Mouse (Mus musculus) CH12.LX (cell line): ENCODE measurements around the gene Bysl. TPM values are rescaled to one million over a fixed set of nuclear protein-coding genes. Genes with fewer than 3 reads are reported as not detected.

Experiments used
- DNase-seq: peaks from one replicate; pipeline ENCODE4 v3.0.0-alpha.2; 2013; ENCODE audit errors: extremely low read depth
- H3K27ac ChIP-seq: 2 replicates; pipeline ENCODE4 v1.5.1; 2012; ENCODE audit warnings: low read depth, mild to moderate bottlenecking, control low read depth, moderate library complexity; ENCODE audit not compliant: insufficient read depth
- H3K27me3 ChIP-seq: replicated peaks from 2 replicates; pipeline ENCODE3; 2012; ENCODE audit warnings: inconsistent platforms
- H3K36me3 ChIP-seq, 2 experiments: replicated peaks in 1 of 2; 2 replicates each; pipeline versions ENCODE3 to v1.6.1; 2012; ENCODE audit warnings: inconsistent platforms in 1 of 2, low read length in 1 of 2, mild to moderate bottlenecking in 1 of 2, mixed read lengths in 1 of 2, moderate library complexity in 1 of 2; ENCODE audit not compliant: control insufficient read depth in 1 of 2, insufficient read depth in 1 of 2
- H3K4me1 ChIP-seq, 2 experiments: 2 replicates each; pipeline ENCODE4 v1.6.1; 2012; ENCODE audit warnings: inconsistent platforms in 1 of 2, moderate library complexity in 1 of 2; ENCODE audit not compliant: insufficient read depth in 2 of 2, control insufficient read depth in 1 of 2
- H3K4me2 ChIP-seq: 2 replicates; pipeline ENCODE4 v1.6.1; 2012; ENCODE audit warnings: low read depth, mild to moderate bottlenecking, control low read depth; ENCODE audit not compliant: poor library complexity, insufficient read depth, severe bottlenecking
- H3K4me3 ChIP-seq, 3 experiments: fragments of 150-350 bp in 1 of 3; sonication (generic) in 1 of 3; replicated peaks in 1 of 3; 2 replicates each; pipeline versions ENCODE3 to v1.5.1; 2011 to 2012; ENCODE audit warnings: low read depth in 2 of 3, low read length in 2 of 3, mild to moderate bottlenecking in 2 of 3, moderate library complexity in 2 of 3, control low read depth in 1 of 3, improper control_type of control experiment in 1 of 3, inconsistent platforms in 1 of 3, mixed read lengths in 1 of 3; ENCODE audit not compliant: poor library complexity in 1 of 3
- H3K79me2 ChIP-seq: replicated peaks from 2 replicates; pipeline ENCODE4 v1.6.1; 2012; ENCODE audit warnings: mild to moderate bottlenecking, moderate library complexity; ENCODE audit not compliant: control insufficient read depth, poor library complexity, insufficient read depth, severe bottlenecking; ENCODE audit errors: extremely low read depth
- H3K9ac ChIP-seq: 2 replicates; pipeline ENCODE4 v1.6.1; 2012; ENCODE audit warnings: low read depth, mild to moderate bottlenecking, control low read depth, moderate library complexity; ENCODE audit not compliant: insufficient read depth
- H3K9me3 ChIP-seq: replicated peaks from 2 replicates; pipeline ENCODE3; 2012; ENCODE audit warnings: low read length, inconsistent platforms, mixed read lengths
- BHLHE40 ChIP-seq: IDR thresholded peaks from 2 replicates; pipeline ENCODE4 v1.6.1; 2011; ENCODE audit warnings: mild to moderate bottlenecking, low read depth, low read length, improper control_type of control experiment
- CHD2 ChIP-seq: IDR thresholded peaks from 2 replicates; pipeline ENCODE4 v1.6.1; 2011; ENCODE audit warnings: low read length, improper control_type of control experiment
- CTCF ChIP-seq, 2 experiments: IDR thresholded peaks in 1 of 2; conservative IDR thresholded peaks in 1 of 2; 2 replicates each; pipeline ENCODE4 v1.5.1; 2011 to 2012; ENCODE audit warnings: low read depth in 2 of 2, low read length in 2 of 2, improper control_type of control experiment in 1 of 2, inconsistent platforms in 1 of 2, mild to moderate bottlenecking in 1 of 2, moderate library complexity in 1 of 2
- ELF1 ChIP-seq: IDR thresholded peaks from 2 replicates; pipeline ENCODE4 v1.6.1; 2014; ENCODE audit warnings: low read depth, mild to moderate bottlenecking, inconsistent platforms, low read length, improper control_type of control experiment
- GABPA ChIP-seq: IDR thresholded peaks from 2 replicates; pipeline ENCODE4 v1.6.1; 2012; ENCODE audit warnings: low read depth, low read length, improper control_type of control experiment, inconsistent platforms; ENCODE audit not compliant: insufficient replicate concordance
- JUN ChIP-seq: IDR thresholded peaks from 2 replicates; pipeline ENCODE4 v1.6.1; 2011; ENCODE audit warnings: low read depth, mild to moderate bottlenecking, low read length, improper control_type of control experiment, moderate library complexity; ENCODE audit not compliant: insufficient read depth
- JUND ChIP-seq: conservative IDR thresholded peaks from 2 replicates; pipeline ENCODE4 v1.6.1; 2011; ENCODE audit warnings: low read depth, low read length, improper control_type of control experiment
- MAFK ChIP-seq: IDR thresholded peaks from 2 replicates; pipeline ENCODE4 v1.6.1; 2011; ENCODE audit warnings: low read length, improper control_type of control experiment; ENCODE audit not compliant: insufficient replicate concordance
- MAZ ChIP-seq: IDR thresholded peaks from 2 replicates; pipeline ENCODE4 v1.6.1; 2012; ENCODE audit warnings: low read depth, mild to moderate bottlenecking, inconsistent platforms, low read length, improper control_type of control experiment, moderate library complexity
- MEF2A ChIP-seq: IDR thresholded peaks from 2 replicates; pipeline ENCODE4 v1.6.1; 2014; ENCODE audit warnings: low read depth, mild to moderate bottlenecking, inconsistent platforms, low read length, improper control_type of control experiment, borderline replicate concordance
- NELFE ChIP-seq: IDR thresholded peaks from 2 replicates; pipeline ENCODE4 v1.6.1; 2011; ENCODE audit warnings: low read depth, low read length, improper control_type of control experiment
- PAX5 ChIP-seq: IDR thresholded peaks from 2 replicates; pipeline ENCODE4 v1.6.1; 2012; ENCODE audit warnings: low read length, inconsistent platforms, mixed read lengths
- RCOR1 ChIP-seq: conservative IDR thresholded peaks from 2 replicates; pipeline ENCODE4 v1.6.1; 2012; ENCODE audit warnings: low read depth, mild to moderate bottlenecking, inconsistent platforms, low read length, improper control_type of control experiment
- TBP ChIP-seq: conservative IDR thresholded peaks from 2 replicates; pipeline ENCODE4 v1.6.1; 2011; ENCODE audit warnings: low read depth, low read length, improper control_type of control experiment
- TCF12 ChIP-seq: IDR thresholded peaks from 2 replicates; pipeline ENCODE4 v1.6.1; 2014; ENCODE audit warnings: low read depth, mild to moderate bottlenecking, inconsistent platforms, low read length, improper control_type of control experiment
- UBTF ChIP-seq: IDR thresholded peaks from 2 replicates; pipeline ENCODE4 v1.6.1; 2012; ENCODE audit warnings: low read depth, mild to moderate bottlenecking, inconsistent platforms, low read length, improper control_type of control experiment, moderate library complexity
- USF1 ChIP-seq: IDR thresholded peaks from 2 replicates; pipeline ENCODE4 v1.6.1; 2014; ENCODE audit warnings: low read depth, mild to moderate bottlenecking, inconsistent platforms, low read length, improper control_type of control experiment
- ZC3H11A ChIP-seq: IDR thresholded peaks from 2 replicates; pipeline ENCODE4 v1.6.1; 2012; ENCODE audit warnings: low read depth, mild to moderate bottlenecking, inconsistent platforms, low read length, improper control_type of control experiment
- ZKSCAN1 ChIP-seq: IDR thresholded peaks from 2 replicates; pipeline ENCODE4 v1.6.1; 2012; ENCODE audit warnings: low read depth, inconsistent platforms, low read length, improper control_type of control experiment, borderline replicate concordance
- ZMIZ1 ChIP-seq: IDR thresholded peaks from 2 replicates; pipeline ENCODE4 v1.6.1; 2012; ENCODE audit warnings: low read depth, mild to moderate bottlenecking, inconsistent platforms, low read length, improper control_type of control experiment
- dilution Hi-C: fragments of 300-500 bp; cut with MboI; formaldehyde crosslinking; loops from 2 replicates; pipeline ENCODE4 v1.14.3; 2020; ENCODE audit warnings: low sequenced_read_pairs; ENCODE audit not compliant: extremely low pct_unique_long_range_greater_than_20kb, extremely low pct_ligation_motif_present
- in situ Hi-C: fragments of 300-500 bp; cut with MboI; formaldehyde crosslinking; loops from 3 replicates; pipeline ENCODE4 v1.14.3; 2019; ENCODE audit warnings: low sequenced_read_pairs, low pct_ligation_motif_present, low pct_unique_long_range_greater_than_20kb, mixed read lengths
- polyA plus RNA-seq: library from polyadenylated mRNA; unstranded; fragments of >175 nt; gene quantifications from 2 replicates; pipeline ENCODE4 v1.2.1, GENCODE M21; 2012; ENCODE audit warnings: low read depth; ENCODE audit not compliant: insufficient read length
- total RNA-seq, 2 experiments: library from RNA; depleted of rRNA; stranded (reverse); fragments of 300-350 nt in 1 of 2; fragments of >200 nt in 1 of 2; gene quantifications; 2 replicates each; pipeline ENCODE4 v1.2.3; 2012 to 2014

Gene Bysl
- total and polyA plus RNA-seq, 3 experiments, result 24.0 to 60.5 (median 28.0) TPM

DNA sequence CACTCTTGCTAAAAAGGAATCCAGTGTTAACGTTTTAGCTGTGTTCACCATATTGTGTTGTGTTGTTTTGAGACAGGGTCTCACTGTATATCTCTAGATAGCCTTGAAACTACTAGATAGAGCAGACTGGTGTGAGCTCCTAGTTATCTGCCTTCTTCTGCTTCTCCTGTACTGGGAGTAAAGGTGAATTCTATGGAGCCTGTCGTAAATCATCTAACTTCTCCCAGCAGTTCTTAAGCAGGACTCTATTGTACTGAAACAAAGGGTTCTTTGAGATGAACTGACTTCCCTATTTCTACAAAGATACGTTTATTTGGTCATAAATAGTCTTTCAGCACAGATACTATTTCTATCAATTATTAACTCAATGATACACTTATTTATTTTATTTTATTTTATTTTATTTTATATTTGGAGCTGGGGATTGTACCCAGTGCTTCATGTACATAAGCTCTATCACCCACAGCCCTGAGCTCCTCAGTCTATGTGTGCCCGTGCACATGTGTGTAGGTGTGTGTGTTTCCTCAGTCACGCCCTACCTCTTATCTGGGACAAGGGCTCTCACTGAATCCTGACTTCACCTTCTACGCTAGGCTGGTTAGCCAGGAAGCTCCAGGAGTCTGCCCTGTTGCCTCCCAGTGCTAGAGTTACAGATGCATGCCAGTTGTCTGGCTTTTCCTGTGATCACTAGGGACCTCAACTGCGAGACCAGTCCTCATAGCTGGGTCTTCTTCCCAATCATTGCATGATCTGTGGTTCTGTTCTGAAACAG, 22.9 kb upstream of the Bysl start:
- dilution Hi-C loops (no loop called here), in situ Hi-C loops (no loop called here)
- no peak for DNase-seq
- H3K79me2 ChIP-seq, result no peaks in the 10 kb centered on the region
- H3K27ac ChIP-seq, result no peak overlapping the region
- no peaks in the 10 kb centered on the region for H3K9me3 ChIP-seq
- H3K36me3 ChIP-seq, result peaks cover 3 to 14% of the 10 kb centered on the region in 2 experiments
- H3K27me3 ChIP-seq, result no peaks in the 10 kb centered on the region
- TF ChIP-seq ZC3H11A, result no peak
- no peak for TF ChIP-seq ELF1
- H3K4me1 ChIP-seq, result peaks cover 0 to 8% of the 10 kb centered on the region in 2 experiments; a peak in 2 of 4 replicates
- H3K9ac ChIP-seq, result no peak overlapping the region
- no peak overlapping the region for H3K4me2 ChIP-seq
- no peak overlapping the region for H3K4me3 ChIP-seq

DNA sequence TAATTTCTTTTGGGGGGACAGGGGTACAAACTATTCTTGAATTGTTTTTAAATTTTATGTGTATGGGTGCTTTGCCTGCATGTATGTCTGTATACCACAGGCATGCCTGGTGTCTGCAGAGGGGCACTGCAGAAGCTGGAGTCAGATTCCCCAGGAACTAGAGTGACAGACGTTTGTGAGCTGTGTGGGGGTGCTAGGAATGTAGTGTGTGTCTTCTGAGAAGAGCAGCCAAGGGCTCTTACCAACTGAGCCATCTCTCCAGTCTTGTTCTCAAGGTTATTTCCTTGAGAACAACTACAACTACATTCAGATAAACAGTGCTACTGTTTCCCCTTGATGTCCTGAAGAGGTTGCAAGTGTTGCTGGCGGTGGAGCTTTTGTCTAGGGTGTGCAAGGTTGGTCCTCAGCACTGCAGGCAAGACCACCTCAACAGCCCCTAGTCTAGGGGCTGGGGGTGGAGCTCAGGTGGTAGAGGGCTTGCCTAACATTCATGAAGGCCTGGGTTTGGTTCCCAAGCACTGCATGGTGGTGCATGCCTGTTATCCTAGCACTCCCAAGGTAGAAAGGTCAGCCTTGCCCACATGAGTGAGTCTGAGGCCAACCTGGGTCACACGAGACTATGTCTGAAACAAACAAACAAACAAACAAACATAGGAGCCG, 21.0 kb upstream of the Bysl start:
- no peaks in the 10 kb centered on the region for H3K27me3 ChIP-seq
- TF ChIP-seq USF1 (no peak), PAX5 (no peak), MAZ (no peak), JUN (no peak), CHD2 (no peak), BHLHE40 (no peak), TCF12 (no peak), TBP (no peak), CTCF (conservative IDR thresholded peaks at IDR 0.05 in 1 of 2, IDR thresholded peaks at IDR 0.05 in 1 of 2; ENCODE audit: low read depth in 2 of 2, low read length in 2 of 2) (no peak), NELFE (no peak), MEF2A (no peak), MAFK (no peak), ZMIZ1 (no peak), GABPA (no peak), ZKSCAN1 (no peak), UBTF (no peak), JUND (no peak), RCOR1 (no peak)
- TF ChIP-seq, all 38 proteins: peak for 0
- no peak overlapping the region for H3K4me2 ChIP-seq
- H3K9ac ChIP-seq, result no peak overlapping the region
- no peak overlapping the region for H3K27ac ChIP-seq
- H3K4me3 ChIP-seq, result no peak overlapping the region
- dilution Hi-C loops, result no loop called here
- in situ Hi-C loops, result no loop called here
- H3K36me3 ChIP-seq, result peaks cover 3 to 18% of the 10 kb centered on the region in 2 experiments
- H3K4me1 ChIP-seq, result peaks cover 4 to 20% of the 10 kb centered on the region in 2 experiments; a peak in 2 of 4 replicates
- H3K79me2 ChIP-seq, result 0 out of 2 replicates have a peak, but pooled peaks cover 2% of the 10 kb centered on the region
- DNase-seq, result no peak
- no peaks in the 10 kb centered on the region for H3K9me3 ChIP-seq
